Mouse (Mus musculus) neural tube, embryonic 10.5 days (tissue): ENCODE data around the gene Esd.

Experiments
- DNase-seq: peaks from one replicate; pipeline ENCODE4 v3.0.0-alpha.2; 2017; ENCODE audit warnings: low spot score; ENCODE audit errors: extremely low spot score

The Esd gene

DNA sequence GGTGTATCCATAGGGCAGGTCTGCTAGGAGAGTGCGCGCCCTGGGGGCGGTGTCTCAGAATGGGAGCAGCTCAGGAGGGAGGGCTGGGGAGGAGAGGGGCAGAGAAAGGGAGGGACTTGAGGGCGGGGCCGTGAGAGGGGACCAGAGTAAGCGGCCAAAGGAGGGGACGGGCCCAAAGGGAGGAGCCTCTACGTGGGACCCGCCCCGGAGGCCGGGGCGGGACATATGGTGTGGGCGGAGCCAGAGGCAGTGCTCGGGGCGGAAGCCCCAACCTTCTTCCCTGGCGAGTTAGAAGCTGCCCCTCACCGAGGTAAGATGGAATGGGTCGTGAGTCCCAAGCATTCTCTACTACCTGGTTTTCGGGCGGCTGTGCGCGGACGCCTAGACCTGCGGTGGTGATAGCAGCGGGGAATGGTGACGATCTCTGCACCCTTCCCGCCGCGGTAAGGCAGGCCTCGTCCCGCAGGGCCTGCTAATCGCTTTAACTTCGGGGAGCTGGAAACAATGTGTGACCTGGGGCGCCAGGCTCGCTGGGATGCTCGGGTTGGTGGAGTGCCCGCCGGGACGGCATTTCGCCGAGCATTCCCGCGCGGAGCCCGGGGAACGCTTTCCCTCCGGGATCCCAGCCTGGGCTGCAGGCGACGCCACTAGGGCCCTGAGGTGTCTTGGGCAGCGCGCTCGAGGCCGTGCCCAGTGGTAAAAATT, at the start of gene Esd:
TSS of gene Esd (plus strand) at position 219 of the 705 bp plus-strand sequence.
- DNase-seq: peak; percentile 90

DNA sequence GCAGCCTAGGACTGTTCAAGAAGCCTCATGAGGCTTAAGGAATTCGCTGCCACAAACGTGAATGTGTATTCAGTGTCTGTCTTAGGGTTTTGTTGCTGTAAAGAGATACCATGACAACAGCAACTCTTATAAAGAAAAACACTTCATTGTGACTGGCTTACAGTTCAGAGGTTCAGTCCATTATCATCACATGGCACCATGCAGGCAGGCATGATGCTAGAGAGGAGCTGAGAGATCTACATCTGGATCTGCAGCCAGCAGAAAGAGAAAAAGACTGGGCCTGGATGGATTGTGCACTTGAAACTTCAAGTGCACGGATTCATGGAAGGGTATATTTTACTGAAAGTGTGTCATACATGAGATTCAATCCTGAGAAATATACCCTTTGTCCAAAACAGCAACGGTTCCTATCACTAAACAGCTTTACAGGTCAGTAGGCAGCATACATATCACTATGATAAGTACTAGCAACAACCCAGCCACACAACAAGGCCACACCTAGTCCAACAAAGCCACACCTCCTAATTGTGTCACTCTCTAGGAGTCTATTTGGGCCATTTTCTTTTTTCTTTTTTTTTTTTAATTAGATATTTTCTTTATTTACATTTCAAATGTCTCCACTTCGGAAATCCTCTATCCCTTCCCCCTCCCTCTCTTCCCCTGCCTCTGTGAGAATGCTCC, 47.7 kb upstream of the Esd start:
- DNase-seq: no peak

DNA sequence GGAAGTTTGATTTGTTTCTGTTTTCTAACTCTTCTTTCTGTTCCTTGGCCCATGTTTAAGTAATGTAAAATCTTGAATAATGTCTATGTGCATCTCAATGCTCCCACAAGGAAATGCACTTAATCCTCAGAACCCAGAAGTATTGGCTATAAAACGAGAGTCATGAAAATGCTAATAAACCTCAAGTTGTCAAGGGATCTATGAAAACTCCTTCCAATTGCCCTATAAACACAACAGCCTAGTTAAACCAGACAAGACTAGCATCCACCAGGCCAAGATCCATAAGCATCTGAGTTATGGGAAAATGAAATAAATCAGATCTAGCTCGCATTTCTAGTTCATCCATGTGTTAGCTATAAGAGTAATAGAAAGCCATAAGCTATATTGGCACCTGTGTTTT, 40.1 kb upstream of the Esd start:
- no peak for DNase-seq

DNA sequence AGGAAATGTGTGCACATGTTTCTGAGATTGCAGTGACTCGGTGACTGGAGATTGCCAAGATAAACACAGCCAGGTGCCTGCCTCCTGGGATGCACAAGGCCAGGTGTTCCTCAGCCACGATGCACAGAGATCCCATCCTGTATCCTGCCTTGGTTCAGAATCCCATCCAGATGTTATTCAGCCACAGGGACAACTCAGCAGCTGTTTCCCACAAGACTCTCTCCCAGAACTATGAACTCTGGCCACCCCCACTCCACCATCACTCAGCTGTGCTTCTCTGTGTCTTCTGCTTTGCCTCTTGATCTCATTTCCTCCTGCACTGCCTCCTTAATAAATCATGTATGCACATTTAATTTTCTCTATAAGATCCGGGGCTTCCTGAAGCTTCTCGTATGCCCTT, 35.3 kb upstream of the Esd start:
- no peak for DNase-seq

DNA sequence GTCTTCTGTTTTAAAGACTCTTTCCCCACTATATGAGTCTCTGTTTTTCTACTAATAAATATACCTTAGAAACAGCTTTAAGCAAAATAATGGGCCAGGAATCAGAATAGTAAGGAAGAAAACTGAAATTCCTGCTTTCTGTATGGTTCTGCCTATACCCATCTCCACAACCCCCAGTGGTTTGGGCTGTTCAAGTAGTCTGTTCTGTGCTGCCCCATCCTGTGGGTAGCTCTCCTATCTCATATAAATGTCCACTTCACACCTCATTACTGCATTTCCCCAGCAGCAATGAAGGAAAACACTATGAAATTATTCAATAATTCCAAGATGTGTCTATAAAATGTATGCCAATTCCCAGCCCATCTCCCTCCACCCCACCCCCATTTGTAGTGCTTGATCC, 34.7 kb upstream of the Esd start:
- no peak for DNase-seq

DNA sequence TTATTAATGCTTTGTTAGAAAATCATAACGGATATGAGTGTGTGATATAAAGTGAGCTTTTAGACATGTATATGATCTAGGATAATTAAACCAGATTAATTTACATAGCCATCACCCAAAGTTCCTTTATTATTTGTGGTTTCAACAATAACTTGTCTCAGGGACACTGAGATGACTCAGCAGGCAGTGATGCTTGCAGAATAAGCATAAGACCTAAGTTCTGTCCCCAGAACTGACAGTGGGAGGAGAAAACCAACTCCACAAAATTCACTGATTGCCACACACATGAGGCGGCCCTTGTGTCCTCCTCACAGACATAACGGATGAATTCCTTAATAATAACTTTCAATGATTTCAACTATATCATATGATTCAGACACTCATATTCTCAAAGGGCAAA, 32.9 kb upstream of the Esd start:
- DNase-seq: no peak

- no peak for DNase-seq
Observed at GRCm38 (mm10) chr14:74703930-74704329, 28.2 kb upstream of the Esd start.

- no peak for DNase-seq
Observed at GRCm38 (mm10) chr14:74709054-74709453, 23.0 kb upstream of the Esd start.

GRCm38 (mm10) chr14:74723541-74723940, 8.6 kb upstream of the Esd start:
- no peak for DNase-seq

DNA sequence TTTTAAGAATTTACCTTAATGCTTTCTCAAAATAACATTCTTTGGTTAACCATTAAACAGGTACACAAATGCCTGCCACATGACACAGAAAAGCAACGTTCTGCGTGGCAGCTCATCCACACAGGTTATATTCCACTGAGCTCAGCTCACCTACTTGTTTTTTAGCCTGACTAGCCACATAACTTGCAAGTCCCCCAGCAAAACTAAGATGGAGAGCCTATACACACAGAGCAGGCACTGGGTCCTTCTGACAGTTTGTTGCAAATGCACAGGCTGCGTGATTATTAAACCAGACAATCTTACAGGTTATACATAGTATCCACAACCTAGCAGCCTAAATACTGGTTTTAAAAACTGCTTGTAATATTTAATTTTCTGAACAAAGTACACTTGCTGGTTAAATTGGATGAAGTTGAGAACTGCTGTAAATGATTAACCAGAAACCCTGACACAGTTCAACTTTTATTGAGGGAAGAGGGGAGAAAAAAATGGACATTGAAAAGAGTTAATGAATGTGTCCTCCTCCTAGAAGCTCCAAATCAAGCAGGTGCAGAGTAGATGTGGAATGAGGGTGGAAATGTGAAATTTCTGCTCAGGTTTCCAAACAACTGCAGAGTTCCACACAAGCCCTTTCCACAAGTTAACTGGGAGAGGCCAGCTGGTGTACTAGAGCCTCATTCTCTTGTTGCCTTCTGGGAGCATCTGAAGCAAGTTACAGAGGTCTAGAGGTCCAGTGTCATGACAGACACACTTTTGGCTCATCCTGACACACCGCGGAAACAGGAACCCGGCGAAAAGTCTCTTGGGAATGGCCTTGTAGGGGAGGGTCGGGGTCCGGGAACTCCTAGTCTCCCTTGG, 647 bp upstream of the Esd start:
- DNase-seq: no peak

- DNase-seq: no peak
Observed at GRCm38 (mm10) chr14:74733397-74733796, 1.3 kb downstream of the Esd start.

DNA sequence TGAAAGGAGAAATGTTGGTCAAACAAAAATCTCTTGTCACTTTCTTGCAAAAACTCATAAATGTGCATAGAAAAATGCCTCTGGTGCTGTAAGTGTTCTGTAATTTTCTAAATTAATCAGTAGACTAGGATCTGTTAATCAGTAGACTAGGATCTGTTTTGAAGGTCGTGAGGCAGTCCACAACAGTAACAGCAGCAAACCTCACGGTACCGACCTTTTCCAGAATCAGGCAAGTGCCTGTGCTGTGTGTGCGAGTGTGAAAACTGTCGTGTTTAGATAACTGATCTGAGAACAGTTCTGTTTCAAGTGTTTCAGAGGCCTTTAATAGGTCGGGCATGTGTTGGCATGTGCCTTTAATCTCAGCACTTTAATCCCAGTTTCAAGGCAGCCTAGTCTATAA, 3.4 kb downstream of the Esd start:
- no peak for DNase-seq

- DNase-seq: no peak
Observed at GRCm38 (mm10) chr14:74736850-74737249, 4.8 kb downstream of the Esd start.

- DNase-seq: peak; percentile 79
Observed at GRCm38 (mm10) chr14:74764191-74764918, 32.3 kb downstream of the Esd start.

DNA sequence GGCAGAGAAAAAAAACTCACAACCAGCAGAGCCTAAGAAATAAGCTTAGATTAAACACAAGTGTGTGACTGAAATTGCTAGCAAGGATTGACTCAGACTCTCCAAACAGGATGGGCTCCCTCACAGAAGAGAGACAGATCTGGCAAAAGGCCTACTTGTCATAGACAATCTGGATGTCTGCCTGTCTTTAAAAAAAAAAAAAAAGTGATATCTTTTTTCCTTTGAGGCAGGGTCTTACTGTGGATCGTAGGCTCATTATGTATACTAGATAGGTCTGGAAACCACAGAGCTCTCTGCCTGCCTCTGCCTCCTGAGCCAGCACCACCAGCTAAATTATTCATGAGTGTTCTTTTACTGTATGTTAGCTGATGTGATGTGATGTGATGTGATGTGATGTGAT, 35.8 kb downstream of the Esd start:
- no peak for DNase-seq

GRCm38 (mm10) chr14:74774046-74774619, 42.0 kb downstream of the Esd start:
- no peak for DNase-seq

DNA sequence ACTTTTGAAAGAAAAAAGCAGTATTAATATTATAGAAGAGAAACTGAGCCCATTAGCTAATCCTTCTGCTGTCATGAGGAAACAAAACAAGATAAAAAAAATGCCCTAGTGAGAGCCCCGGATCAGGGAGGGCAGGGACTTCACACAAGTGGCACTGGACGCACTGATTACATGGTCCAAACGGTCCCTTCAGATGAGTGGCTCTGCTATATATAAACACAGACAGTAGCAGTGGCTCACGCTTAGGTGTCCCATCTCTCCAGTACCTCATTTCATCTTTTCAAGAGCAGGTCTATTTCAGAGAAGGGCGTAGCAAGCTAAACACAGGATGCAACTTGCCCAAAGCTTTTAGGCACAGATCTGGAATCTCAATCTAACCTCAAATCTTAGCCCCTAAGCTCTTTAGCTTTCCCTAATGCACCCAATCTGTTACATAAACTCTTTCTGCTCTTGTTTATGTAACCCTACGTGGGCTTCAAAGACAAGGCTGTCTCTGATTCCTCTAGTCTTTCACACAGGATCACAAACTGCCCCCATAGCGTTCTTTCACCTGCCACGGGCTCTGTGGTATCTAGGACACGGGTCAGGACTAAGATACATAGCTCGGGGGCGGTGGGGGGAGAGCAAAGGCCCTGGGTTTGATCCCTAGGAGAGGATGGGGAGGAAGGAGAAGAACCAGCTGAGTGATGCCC, 52.3 kb downstream of the Esd start:
- DNase-seq: no peak

GRCm38 (mm10) chr14:74787717-74788116, 55.6 kb downstream of the Esd start:
- no peak for DNase-seq

GRCm38 (mm10) chr14:74788766-74789165, 56.7 kb downstream of the Esd start:
- no peak for DNase-seq

DNA sequence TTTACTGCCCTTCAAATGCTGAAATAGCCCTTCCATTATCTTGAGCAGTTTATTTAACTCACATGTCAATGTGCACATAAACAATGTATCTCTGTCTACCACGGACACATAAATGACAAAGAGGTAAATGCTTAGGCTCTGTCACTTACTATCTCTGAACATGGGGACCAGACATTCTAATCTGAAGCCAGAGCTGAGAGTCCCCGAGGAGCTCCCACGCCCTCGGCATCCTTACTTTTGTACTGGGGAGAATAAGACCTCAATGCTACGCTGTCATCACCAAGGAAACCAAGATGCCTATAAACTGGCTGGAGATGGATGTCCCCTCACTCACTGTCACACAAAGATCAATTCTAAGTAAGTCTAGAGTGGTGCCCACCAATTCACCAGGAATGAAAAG, 58.4 kb downstream of the Esd start:
- DNase-seq: no peak

GRCm38 (mm10) chr14:74792793-74793192, 60.7 kb downstream of the Esd start:
- no peak for DNase-seq
